Mouse (Mus musculus): ENCODE measurements around the gene Fars2.

DNA sequence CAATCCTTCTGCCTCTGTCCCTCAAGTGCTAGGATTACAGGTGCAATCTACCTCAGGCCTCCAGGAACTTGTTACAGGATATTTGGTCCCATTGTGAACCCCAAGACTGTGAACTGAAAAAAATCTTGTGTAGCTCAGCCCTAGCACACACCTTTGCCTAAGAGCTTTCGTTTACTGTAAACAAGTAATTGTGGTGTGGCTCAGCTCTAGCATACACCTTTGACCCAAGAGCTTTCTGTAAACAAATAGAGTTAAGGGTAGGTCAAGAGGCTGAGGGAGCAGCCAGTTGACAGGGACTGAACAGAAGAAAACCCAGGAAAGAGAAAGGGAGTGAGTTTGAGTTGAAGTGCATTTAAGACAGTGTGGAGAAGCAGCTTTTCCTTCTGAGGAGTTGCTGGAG is 506.3 kb downstream of the Fars2 start:
- TF ChIP-seq CTCF (IDR thresholded peaks at IDR 0.05; ENCODE audit: extremely low read depth, insufficient read length, insufficient replicate concordance, low read depth, low read length) (no peak), POLR2A (IDR thresholded peaks at IDR 0.05; ENCODE audit: low read depth, low read length) (no peak)

Data from small intestine, adult 2 months (tissue).